8 mouse cellular contexts compared by ENCODE assay signal in genomic region chr4:59199805-59200204, GRCm38 (mm10). TPM values are rescaled to one million over a fixed set of nuclear protein-coding genes. Genes with fewer than 3 reads are reported as not detected.
DNase-seq lines count a peak whose midpoint lies in the region; ATAC-seq and TF ChIP-seq lines count a peak whose summit lies in the region.
"Had no signal": no experiment of that assay in that cellular context is flagged by ENCODE, and none has a peak within 500 bp of the region (broad histone marks: within the 10 kb centered on the region; RNA-seq: fewer than 3 reads in every experiment).

No protein-coding gene starts in this region.

- no peaks in the 10 kb centered on the region for H3K9me3 ChIP-seq in heart, embryonic 10.5 days
- H3K9me3 ChIP-seq in lung, embryonic 14.5 days (ENCODE audit: low read depth, low read length) = no peaks in the 10 kb centered on the region

- no peak for DNase-seq in heart, embryonic 10.5 days (ENCODE audit: low spot score)
- no peak for DNase-seq in heart, postnatal 10 days
- peak; percentile 21 for DNase-seq in lung, embryonic 14.5 days
- DNase-seq in lung, postnatal 25 days (ENCODE audit: low spot score) = no peak
- no peak for DNase-seq in adrenal gland, postnatal 36 days

- TF ChIP-seq CTCF in lung, embryonic 14.5 days (IDR thresholded peaks at IDR 0.05; ENCODE audit: low read depth) = no peak

- H3K27me3 ChIP-seq in heart, embryonic 10.5 days (ENCODE audit: insufficient read depth, poor library complexity, severe bottlenecking) = no peaks in the 10 kb centered on the region
- no peaks in the 10 kb centered on the region for H3K27me3 ChIP-seq in lung, embryonic 14.5 days (ENCODE audit: insufficient read depth, low read length)
- H3K27me3 ChIP-seq in myocyte (ENCODE audit: control insufficient read depth, insufficient read depth, insufficient read length) = no peaks in the 10 kb centered on the region

- no peak overlapping the region for H3K9ac ChIP-seq in lung, embryonic 14.5 days

- TF ChIP-seq POLR2A in myocyte (IDR thresholded peaks at IDR 0.05; ENCODE audit: insufficient read length, low read depth) = peak; percentile 44

- H3ac ChIP-seq in myocyte (ENCODE audit: control insufficient read depth, insufficient read length) = no peak overlapping the region

- peak overlapping the region; percentile 20; the same call in 1 of the 2 replicates for H3K4me3 ChIP-seq in heart, embryonic 10.5 days
- H3K4me3 ChIP-seq in lung, embryonic 14.5 days (ENCODE audit: low read depth, low read length) = no peak overlapping the region
- no peak overlapping the region for H3K4me3 ChIP-seq in myocyte
- H3K4me3 ChIP-seq: erythroblast, embryonic 14.5 days had no signal

- peaks cover 62% of the 10 kb centered on the region for H3K4me1 ChIP-seq in heart, embryonic 10.5 days
- peaks cover 33% of the 10 kb centered on the region for H3K4me1 ChIP-seq in lung, embryonic 14.5 days (ENCODE audit: insufficient read depth)

- intact Hi-C loops in heart, postnatal 10 days (cut with DNase I) = loop anchor here (5.0 kb wide), 1 partner anchor 347 kb away; the partner anchor contains the start of gene Ptbp3

- peaks cover 100% of the 10 kb centered on the region for H3K79me2 ChIP-seq in myocyte (ENCODE audit: control insufficient read depth, insufficient read depth)

- H3K36me3 ChIP-seq in heart, embryonic 10.5 days = no peaks in the 10 kb centered on the region
- H3K36me3 ChIP-seq in lung, embryonic 14.5 days (ENCODE audit: insufficient read depth) = no peaks in the 10 kb centered on the region
- peaks cover 6% of the 10 kb centered on the region for H3K36me3 ChIP-seq in myocyte (ENCODE audit: control insufficient read depth, insufficient read depth)

- 53% methylated on average over 8 of the region's 8 CpGs for WGBS in heart, embryonic 10.5 days
- WGBS in lung, embryonic 14.5 days = 22% methylated on average over 8 of the region's 8 CpGs

- H3K4me2 ChIP-seq in lung, embryonic 14.5 days = no peak overlapping the region
- H3K4me2 ChIP-seq in myocyte (ENCODE audit: low read depth) = peak overlapping the region; percentile 71

- H3K27ac ChIP-seq in heart, embryonic 10.5 days = peak overlapping the region; percentile 70
- H3K27ac ChIP-seq in lung, embryonic 14.5 days (ENCODE audit: low read depth) = no peak overlapping the region

- peak; percentile 32; the same call in 1 of the 2 replicates for ATAC-seq in lung, embryonic 14.5 days (ENCODE audit: insufficient read depth)
- ATAC-seq in erythroblast, adult 5-6 weeks (replicated peaks; ENCODE audit: low FRiP score, poor library complexity, severe bottlenecking) = peak; percentile 1; the same call in 1 of the 2 replicates

TF ChIP-seq in myocyte, 11 proteins besides CTCF, POLR2A, EP300 and RAD21:
- peak; percentile 60 for TF ChIP-seq MAX (IDR thresholded peaks at IDR 0.05; ENCODE audit: low read depth)
- peak in 1 of 3 experiments; percentile 77 for TF ChIP-seq MYOG (IDR thresholded peaks at IDR 0.05; ENCODE audit: control insufficient read depth in 1 of 3, insufficient read depth in 1 of 3, insufficient read length in 2 of 3, low read depth in 2 of 3)
- TF ChIP-seq REST (IDR thresholded peaks at IDR 0.05; ENCODE audit: insufficient read depth, insufficient read length) = no peak
- peak; percentile 69 for TF ChIP-seq POLR2AphosphoS2 (IDR thresholded peaks at IDR 0.05; ENCODE audit: insufficient read length, low read depth)
- peak in 2 of 3 experiments; percentile 34 to 70 for TF ChIP-seq MYOD1 (IDR thresholded peaks at IDR 0.05; ENCODE audit: control insufficient read depth in 1 of 3, insufficient read length in 2 of 3, low read depth in 2 of 3)
TF ChIP-seq in myocyte: peak in this region for 4.

RNA-seq across cellular contexts. Expression of gene Ugcg, which starts 10.7 kb away (rescaled TPM):
- 8.2 and 9.7 TPM in 2 replicates for polyA plus RNA-seq in heart, embryonic 10.5 days (2016; fragmentation: Nextera tagmentation; extraction: Ambion mirVana)
- 10 to 100 TPM; 22.1 to 23.3 TPM for total RNA-seq in heart, postnatal 10 days (2021)
- polyA plus RNA-seq in lung, embryonic 14.5 days (2014; fragmentation: Nextera tagmentation; extraction: Ambion mirVana) = 12.3 and 13.8 TPM in 2 replicates
- total RNA-seq in erythroblast, adult 5-6 weeks (2015; ENCODE audit: low replicate concordance) = 33.2 and 33.4 TPM in 2 replicates
- 20.6 and 37.6 TPM in 2 replicates for total RNA-seq in erythroblast, adult 5-6 weeks (2017; ENCODE audit: low replicate concordance)
- 24.0 TPM for polyA plus RNA-seq in myocyte (2012; fragmentation: generic; extraction: Trizol)
- total RNA-seq in adrenal gland, postnatal 36 days (2021) = 10 to 100 TPM; 40.2 to 46.3 TPM
